Mouse (Mus musculus) ES-Bruce4 (cell line): ENCODE measurements at regions not wholly inside any gene's neighbourhood (a gene's known extent, or its start where the extent isn't known, plus 50 kb on each side); places are given as distances from the start of the nearest gene placed in this dataset.

Experiments used
- CTCF ChIP-seq: IDR thresholded peaks from one replicate; pipeline ENCODE4 v1.8.1; 2011; ENCODE audit warnings: low read depth, low read length
- EP300 ChIP-seq: IDR thresholded peaks from 2 replicates; pipeline ENCODE4 v1.6.1; 2011; ENCODE audit warnings: low read depth, low read length; ENCODE audit not compliant: insufficient read depth
- POLR2A ChIP-seq: IDR thresholded peaks from one replicate; pipeline ENCODE4 v1.8.1; 2011; ENCODE audit warnings: low read length; ENCODE audit not compliant: insufficient read depth

DNA sequence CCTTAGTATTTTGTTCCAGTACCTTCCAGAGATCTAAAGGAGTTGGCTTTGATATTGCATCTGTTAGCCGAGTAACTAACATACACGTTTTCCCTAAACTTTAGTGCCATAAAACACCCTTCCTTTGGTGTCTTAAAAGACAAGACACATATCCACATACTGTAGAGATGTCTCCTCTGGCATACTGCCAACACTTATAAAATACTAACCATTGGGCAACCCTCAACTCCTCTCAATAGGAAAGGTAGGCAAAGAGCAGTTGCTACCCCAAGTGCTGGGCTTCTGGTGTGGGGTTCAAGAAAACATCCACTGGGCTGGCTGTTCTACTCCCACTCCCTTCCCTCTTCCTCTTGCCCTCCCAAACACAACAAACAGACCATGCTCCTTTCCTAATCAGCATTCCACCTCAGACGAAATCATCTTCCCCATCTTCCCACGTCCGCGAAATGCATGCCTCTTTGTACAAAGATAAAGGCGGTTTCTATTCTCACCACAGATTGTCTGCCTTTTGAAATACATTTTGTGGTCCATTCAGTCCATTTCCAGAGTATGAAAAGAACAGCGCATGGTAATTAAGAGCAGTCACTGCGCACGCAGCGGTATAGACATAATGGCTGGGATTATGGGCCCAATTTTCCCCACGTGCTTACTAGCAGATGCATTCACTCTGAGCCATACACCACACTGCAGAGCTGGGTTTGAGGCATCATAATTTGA lies 409.9 kb upstream of the Tenm4 start:
- TF ChIP-seq CTCF = no peak
- TF ChIP-seq EP300 = no peak
- no peak for TF ChIP-seq POLR2A
